Mouse (Mus musculus): Measurements from ENCODE around the gene Dok4.

- no peak for TF ChIP-seq TAL1 (IDR thresholded peaks at IDR 0.05; ENCODE audit: low read length)
- no peak for TF ChIP-seq GATA1 (IDR thresholded peaks at IDR 0.05; ENCODE audit: low read length)
These were observed 19.2 kb downstream of the Dok4 start for GRCm38 (mm10) chr8:94857011-94857345.

Measured in erythroblast, embryonic 14.5 days (primary cell).